Mouse (Mus musculus): ENCODE data around the gene Cd9.

GRCm38 (mm10) chr6:125504622-125505355 is 10.2 kb upstream of the Cd9 start:
- no peak for TF ChIP-seq CTCF (IDR thresholded peaks at IDR 0.05; ENCODE audit: insufficient read depth, low read depth, low read length)
- TF ChIP-seq POLR2A (IDR thresholded peaks at IDR 0.05; ENCODE audit: insufficient read depth, low read depth, low read length) = no peak

Measured in olfactory bulb, adult 2 months (tissue).